Mouse (Mus musculus): ENCODE data around the gene Krt24.
"Not testable (repeated sequence)": the region's sequence is repeated elsewhere in the genome, so short reads cannot be mapped to it uniquely, and the experiment has no call there.

Gene Krt24

DNA sequence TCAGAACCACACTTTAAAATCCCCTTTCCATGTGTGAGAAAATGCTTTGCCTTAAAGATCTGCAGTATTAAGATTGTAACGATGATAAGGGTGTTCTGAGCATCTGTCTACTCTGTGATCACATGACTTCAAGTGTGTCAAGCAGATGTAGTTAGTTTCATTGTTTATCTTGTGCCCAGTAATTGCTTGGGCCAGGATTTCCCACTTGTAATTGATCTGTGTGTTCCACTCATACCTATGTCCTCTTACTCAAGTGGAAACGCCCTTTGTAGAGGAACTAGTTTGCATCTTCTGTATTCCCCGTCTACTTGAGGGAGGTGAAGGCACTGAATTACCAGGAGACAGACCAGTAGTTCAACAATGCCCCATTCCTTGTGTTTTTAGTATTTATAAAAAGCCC lies 34.4 kb downstream of the Krt24 start:
- DNase-seq: no peak

DNA sequence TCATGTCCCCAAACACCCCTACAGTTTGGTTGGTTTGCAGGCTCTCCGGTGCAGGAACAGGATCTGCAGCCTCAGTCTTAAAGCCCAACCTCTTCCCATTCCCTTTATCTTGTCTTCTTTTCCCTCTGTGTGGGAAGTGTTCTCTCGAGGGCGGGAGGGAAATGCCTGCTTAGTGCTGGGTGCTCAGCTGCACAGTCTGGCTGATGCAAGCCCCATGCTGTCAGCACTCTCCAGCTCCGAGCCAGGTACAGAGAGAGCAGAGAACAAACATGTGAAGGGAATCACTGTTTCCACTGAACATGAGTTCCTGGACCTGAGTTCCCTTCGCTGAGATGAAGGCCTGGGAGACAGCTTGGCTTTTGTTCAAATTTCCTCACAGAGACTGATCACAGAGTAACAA lies 34.8 kb downstream of the Krt24 start:
- no peak for DNase-seq

DNA sequence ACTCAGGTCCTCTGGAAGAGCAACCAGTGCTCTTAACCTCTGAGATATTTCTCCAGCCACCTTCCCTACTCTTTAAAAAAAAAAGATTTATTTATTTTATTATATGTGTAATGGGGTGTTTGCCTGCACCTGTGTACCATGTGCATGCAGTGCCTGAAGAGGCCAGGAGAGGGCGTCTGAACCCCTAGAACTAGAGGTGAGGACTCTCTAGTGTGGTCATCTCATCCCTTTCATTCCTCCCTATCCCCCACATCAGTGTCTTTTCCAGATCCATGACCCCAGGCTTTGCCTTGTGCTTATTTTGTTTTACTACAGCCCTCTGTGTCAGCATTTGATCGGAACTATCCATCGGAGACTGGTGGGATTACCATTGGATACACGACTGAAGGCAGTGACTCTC lies 35.9 kb downstream of the Krt24 start:
- DNase-seq: peak; percentile 53

DNA sequence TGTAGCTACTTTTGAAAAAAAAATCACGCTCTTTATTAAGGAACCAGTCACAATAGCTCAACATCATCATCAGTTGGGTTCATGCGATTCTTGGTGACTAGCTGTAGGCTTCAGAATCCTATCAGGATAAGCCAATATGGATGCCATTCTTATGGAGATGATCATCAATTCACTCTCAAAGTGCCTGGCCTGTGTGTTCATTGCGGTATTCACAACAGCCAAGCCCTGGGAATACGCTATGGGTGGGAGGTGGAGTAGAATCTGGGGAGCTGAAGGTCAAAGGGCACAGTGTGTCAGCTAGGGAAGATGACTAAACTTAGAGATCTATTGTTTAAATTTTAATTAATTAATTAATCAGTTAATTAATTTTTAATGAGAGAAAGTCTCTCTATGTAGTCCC lies 37.1 kb downstream of the Krt24 start:
- DNase-seq: no peak

DNA sequence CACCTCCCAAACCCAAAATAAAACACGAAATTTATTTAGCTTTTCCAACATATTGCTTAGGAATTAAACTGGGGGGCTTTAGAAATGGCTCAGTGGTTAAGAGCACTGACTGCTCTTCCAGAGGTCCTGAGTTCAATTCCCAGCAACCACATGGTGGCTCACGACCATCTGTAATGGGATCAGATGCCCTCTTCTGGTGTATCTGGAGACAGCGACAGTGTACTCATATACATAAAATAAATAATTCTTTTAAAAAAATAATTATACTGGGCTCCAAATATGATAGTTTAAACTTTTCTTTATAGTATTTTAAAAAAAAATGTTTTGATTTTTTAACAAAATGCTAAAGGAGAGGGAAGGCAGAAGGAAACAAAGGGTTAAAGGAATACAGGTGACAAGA lies 40.5 kb downstream of the Krt24 start:
- DNase-seq: not testable (repeated sequence)

DNA sequence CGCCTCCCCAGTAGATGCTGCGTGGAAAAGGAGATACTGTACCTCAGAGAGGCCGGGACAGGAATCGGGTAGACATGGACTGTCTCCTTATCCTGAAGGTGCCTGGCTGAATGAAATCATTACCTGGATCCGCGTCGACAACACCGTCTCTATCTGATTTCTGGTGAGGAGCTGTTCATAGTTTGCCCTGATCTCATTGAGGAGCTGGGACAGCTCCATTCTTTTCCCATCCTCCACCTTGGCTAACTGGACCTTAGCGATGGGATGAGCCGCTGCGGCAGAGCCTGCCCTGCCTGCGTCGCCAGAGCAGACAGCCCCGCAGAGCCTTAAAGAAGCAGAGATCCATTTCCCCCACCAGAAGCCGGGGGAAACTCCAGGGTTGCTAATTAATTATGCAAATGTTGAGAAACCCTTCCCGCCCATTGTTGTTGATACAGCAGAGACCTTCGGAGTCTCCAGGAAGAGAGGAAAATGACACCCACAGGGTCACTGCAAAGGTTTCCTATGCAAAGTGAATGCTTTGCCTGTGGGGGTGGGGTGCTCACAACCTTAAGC lies 41.2 kb downstream of the Krt24 start, which contains the start of gene Krt222:
Gene Krt222 (minus strand): TSS at position 266 of the 555 bp plus-strand sequence.
- DNase-seq: peak; percentile 30

DNA sequence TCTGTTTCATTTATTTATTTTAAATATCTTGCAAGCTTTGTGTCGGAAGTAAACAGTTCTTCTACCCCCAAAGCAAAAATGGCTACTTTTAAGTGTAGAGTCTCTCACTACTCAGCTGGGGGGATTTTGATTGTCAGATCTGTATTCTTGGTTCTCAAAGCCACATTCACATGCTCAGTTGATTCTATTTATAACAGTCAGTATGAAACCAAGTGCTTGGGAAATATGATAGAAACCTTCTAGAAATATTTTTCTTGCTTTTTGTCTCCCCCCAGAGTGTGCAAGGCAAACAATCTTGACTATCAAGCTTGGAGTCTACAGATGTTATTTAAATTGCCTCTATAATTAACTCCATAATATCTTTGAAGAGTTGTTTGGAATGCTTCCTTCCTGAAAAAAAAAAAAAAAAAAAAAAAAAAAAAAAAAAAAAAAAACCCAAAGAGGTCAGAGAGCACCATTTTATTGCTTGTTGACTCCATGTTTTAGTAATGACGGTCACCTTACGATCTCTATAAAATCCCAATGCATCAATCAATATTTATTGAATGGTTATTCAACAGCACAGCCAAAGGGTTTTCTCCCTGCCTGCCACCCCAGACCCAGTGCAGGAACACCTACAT lies 41.8 kb downstream of the Krt24 start:
- no peak for DNase-seq

DNA sequence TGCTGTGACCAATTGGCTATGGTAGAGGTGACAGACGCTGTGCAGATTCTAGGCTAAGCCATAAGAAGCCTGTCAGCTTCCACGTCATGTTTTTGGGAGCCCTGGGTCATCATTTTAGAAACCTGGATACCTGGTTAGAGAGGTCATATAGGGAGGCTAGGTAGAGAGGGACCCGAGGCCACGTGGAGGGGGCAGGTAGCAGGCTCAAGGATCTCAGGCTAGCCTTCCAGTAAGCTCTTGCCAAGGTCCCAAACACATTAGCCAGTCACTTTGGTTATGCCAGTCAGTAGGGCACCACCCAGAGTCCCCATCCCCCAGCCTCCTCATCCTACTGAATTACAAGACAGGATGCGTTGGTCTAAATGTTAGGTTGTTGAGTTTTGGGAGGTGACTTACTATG lies 43.0 kb downstream of the Krt24 start:
- no peak for DNase-seq

DNA sequence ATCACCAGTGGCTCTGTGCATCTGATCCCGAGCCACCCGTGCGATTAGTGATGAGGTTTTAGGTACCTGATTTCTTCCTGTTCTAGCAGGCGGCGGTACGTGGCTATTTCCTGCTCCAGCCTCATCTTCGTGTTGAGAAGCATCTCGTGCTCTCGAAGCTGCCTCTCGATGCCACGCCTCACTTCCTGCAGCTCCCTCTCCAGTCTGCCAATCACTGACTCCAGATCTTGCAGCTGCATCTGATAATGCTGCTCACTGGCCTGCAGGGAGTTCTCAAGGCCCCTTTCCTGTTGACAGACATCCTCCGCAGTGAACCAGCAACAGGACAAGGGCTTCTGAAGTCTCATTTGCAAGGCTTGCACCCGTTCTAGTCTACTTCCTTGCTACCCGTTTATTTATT lies 46.6 kb downstream of the Krt24 start:
- no peak for DNase-seq

DNA sequence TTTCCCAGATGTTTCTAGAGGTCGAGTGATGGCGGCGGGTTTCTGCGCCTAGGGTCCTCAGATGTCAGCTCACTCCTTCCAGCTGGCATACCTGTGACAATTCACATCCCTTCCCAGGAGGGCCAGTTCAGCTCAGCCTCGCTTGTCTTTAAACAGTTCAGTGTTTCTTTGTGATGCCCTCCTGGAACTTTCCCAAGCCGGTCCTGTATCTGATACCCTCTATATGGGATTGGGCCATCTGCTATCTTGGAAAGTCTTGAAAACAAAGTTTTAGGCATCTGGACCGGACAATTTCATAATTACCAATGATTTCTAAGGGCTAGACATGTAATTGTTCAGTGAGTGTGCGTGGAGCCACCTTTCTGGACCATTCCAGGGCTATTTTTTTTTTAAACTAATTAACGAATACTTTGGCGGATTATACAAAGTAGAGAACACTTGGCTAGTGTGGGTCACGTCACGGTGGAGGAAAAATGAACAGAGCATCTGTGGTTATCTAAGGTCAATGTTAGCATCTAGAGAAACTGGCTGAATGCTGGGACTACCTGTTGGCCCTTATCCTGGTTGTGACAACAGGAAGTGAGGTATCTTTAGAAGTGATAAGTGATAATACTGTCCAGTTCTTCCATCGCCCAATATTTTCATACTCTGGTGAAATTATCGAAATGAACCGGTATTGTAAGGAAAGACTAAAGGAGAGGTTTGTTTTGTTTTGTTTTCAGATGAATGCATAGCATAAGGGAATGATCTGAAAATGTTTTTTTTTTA lies 53.8 kb downstream of the Krt24 start:
- DNase-seq: no peak

DNA sequence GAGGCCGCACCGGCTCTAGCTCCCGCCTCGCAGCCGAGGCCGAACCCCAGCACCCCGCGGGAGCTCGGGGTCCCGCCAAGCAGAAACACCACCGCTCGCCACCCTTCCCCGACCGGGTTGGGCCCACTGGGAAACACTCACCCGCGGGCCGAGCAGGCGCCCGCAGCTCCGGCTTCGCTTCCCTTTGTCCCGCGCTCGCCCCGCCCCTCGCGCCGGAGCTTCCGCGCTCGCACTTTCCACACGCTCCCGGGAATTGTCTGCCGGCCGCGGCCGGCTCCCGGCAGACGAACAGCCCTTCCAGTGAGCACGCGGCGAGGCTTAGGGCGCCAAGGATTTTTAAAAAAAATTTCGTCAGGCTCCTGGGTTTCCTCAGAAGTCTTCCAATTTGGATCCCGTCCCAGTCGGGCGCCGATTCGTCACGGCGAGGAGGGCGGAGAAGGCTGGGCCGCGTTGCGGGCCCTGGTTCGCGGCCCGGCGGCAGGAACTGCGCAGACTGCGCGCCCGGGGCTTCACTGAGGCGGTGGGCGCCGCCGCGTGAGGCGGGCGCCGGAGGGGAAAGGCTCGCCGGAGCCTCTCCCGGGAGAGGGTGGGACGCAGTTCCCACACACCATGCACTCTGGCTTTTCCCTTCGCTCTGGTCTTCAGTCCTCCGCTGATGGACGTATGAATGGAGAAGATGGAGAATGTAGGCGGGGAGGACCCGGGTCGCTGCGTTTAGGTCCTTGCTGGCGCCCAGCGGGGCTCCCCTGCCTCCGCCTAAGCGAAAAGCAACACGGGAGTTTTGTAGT lies 54.6 kb downstream of the Krt24 start, which contains the start of gene Smarce1:
Gene Smarce1 (minus strand): TSS at position 757 of the 788 bp plus-strand sequence.
- DNase-seq: peak; percentile 89

Data from kidney, postnatal 10 days (tissue).